Comparison of ENCODE assay signal across 30 mouse cellular contexts in genomic region chr11:5870069-5870468, GRCm38 (mm10). TPM values are rescaled to one million over a fixed set of nuclear protein-coding genes. Genes with fewer than 3 reads are reported as not detected.
"Had no signal": no experiment of that assay in that cellular context is flagged by ENCODE, and none has a peak within 500 bp of the region (broad histone marks: within the 10 kb centered on the region; RNA-seq: fewer than 3 reads in every experiment).

No protein-coding gene starts in this region.

- H3K4me3 ChIP-seq: kidney, embryonic 15.5 days; limb, embryonic 10.5 days; limb, embryonic 13.5 days; liver, embryonic 12.5 days; liver, embryonic 15.5 days; lung, embryonic 15.5 days; megakaryocyte, embryonic 14.5 days; midbrain, embryonic 10.5 days; midbrain, embryonic 13.5 days; myocyte; neural tube, embryonic 13.5 days; stomach, embryonic 15.5 days had no signal

- ATAC-seq: liver, embryonic 12.5 days; midbrain, embryonic 13.5 days; midbrain, embryonic 16.5 days had no signal

- H3K4me1 ChIP-seq: liver, embryonic 12.5 days; liver, embryonic 15.5 days; lung, embryonic 15.5 days; midbrain, embryonic 13.5 days; neural tube, embryonic 13.5 days; stomach, embryonic 15.5 days had no signal

- H3K9me3 ChIP-seq: kidney, embryonic 15.5 days; limb, embryonic 10.5 days; limb, embryonic 13.5 days; liver, embryonic 12.5 days; liver, embryonic 15.5 days; lung, embryonic 15.5 days; megakaryocyte, embryonic 14.5 days; midbrain, embryonic 10.5 days; midbrain, embryonic 13.5 days; neural tube, embryonic 13.5 days; stomach, embryonic 15.5 days had no signal

- DNase-seq: kidney, adult 8-10 months; kidney, postnatal 14 days; kidney, postnatal 4 days; liver; lung, adult 18-20 months; lung, postnatal 10 days; lung, postnatal 36 days; right cerebral cortex, adult 18-20 months; right cerebral cortex, postnatal 14 days; right cerebral cortex, postnatal 4 days; spleen, adult 18-20 months; thymus, postnatal 25 days had no signal

- H3K4me2 ChIP-seq: kidney, embryonic 15.5 days; limb, embryonic 13.5 days; liver, embryonic 12.5 days; liver, embryonic 15.5 days; lung, embryonic 15.5 days; midbrain, embryonic 13.5 days; neural tube, embryonic 13.5 days; stomach, embryonic 15.5 days had no signal

- H3K9ac ChIP-seq: kidney, embryonic 15.5 days; limb, embryonic 13.5 days; liver, embryonic 12.5 days; liver, embryonic 15.5 days; lung, embryonic 15.5 days; midbrain, embryonic 13.5 days; neural tube, embryonic 13.5 days; stomach, embryonic 15.5 days had no signal

- H3K27me3 ChIP-seq: kidney, embryonic 15.5 days; limb, embryonic 13.5 days; liver, embryonic 12.5 days; liver, embryonic 15.5 days; lung, embryonic 15.5 days; midbrain, embryonic 13.5 days; neural tube, embryonic 13.5 days; stomach, embryonic 15.5 days had no signal

- H3K27ac ChIP-seq: kidney, embryonic 15.5 days; limb, embryonic 10.5 days; limb, embryonic 13.5 days; liver, embryonic 12.5 days; liver, embryonic 15.5 days; lung, embryonic 15.5 days; midbrain, embryonic 10.5 days; midbrain, embryonic 13.5 days; neural tube, embryonic 13.5 days; stomach, embryonic 15.5 days had no signal

RNA-seq across cellular contexts. Expression of gene Aebp1, which starts 8.3 kb away (rescaled TPM):
- total RNA-seq: monocyte, adult 5-6 weeks; neutrophil, adult 5-6 weeks had no signal

RNA-seq across cellular contexts. Expression of gene Myl7, which starts 28.5 kb away (rescaled TPM):
- total RNA-seq: layer of hippocampus, adult 18-20 months; layer of hippocampus, postnatal 14 days; left cerebral cortex, postnatal 25 days; monocyte, adult 5-6 weeks; neutrophil, adult 5-6 weeks had no signal
- polyA plus RNA-seq: midbrain, embryonic 16.5 days; myocyte had no signal
